Mouse (Mus musculus) olfactory bulb, adult 2 months (tissue): ENCODE data around the gene Hoxb8. TPM values are rescaled to one million over a fixed set of nuclear protein-coding genes. Genes with fewer than 3 reads are reported as not detected.

ENCODE experiments used
- H3K27ac ChIP-seq: fragments of 200-500 bp; 2 replicates; pipeline ENCODE4 v1.5.1; 2012; ENCODE audit warnings: low read depth, low read length; ENCODE audit not compliant: insufficient read depth
- H3K4me1 ChIP-seq: fragments of 200-500 bp; 2 replicates; pipeline ENCODE4 v1.6.1; 2012; ENCODE audit warnings: low read length; ENCODE audit not compliant: control insufficient read depth, insufficient read depth
- H3K4me3 ChIP-seq: fragments of 200-500 bp; 2 replicates; pipeline ENCODE4 v1.5.1; 2012; ENCODE audit warnings: mild to moderate bottlenecking, low read depth, low read length, moderate library complexity; ENCODE audit not compliant: insufficient read depth
- CTCF ChIP-seq: fragments of 200-500 bp; IDR thresholded peaks from 2 replicates; pipeline ENCODE4 v1.5.1; 2012; ENCODE audit warnings: low read depth, mild to moderate bottlenecking, low read length, moderate library complexity; ENCODE audit not compliant: insufficient read depth
- POLR2A ChIP-seq: fragments of 200-500 bp; IDR thresholded peaks from 2 replicates; pipeline ENCODE4 v1.6.1; 2012; ENCODE audit warnings: mild to moderate bottlenecking, low read depth, low read length, moderate library complexity; ENCODE audit not compliant: insufficient read depth
- WGBS: fragments of 180-500 bp; shearing (Covaris S2); methylation state at CpG from one replicate; pipeline ENCODE4 v1.1.7; 2018; 5-methylcytosine and 5-hydroxymethylcytosine counted together
- polyA plus RNA-seq: library from polyadenylated mRNA; stranded (reverse); fragments of >200 nt; gene quantifications from 2 replicates; pipeline ENCODE4 v1.2.4, GENCODE M21; 2012; ENCODE audit warnings: low replicate concordance; ENCODE audit not compliant: missing spikeins, insufficient read depth, insufficient read length

The Hoxb8 gene
- polyA plus RNA-seq, 1 experiment: not detected

GRCm38 (mm10) chr11:96316696-96317607 lies 35.2 kb downstream of the Hoxb8 start:
- H3K4me3 ChIP-seq: no peak overlapping the region
- no peaks in the 10 kb centered on the region for H3K4me1 ChIP-seq
- TF ChIP-seq CTCF: no peak
- 7% methylated on average over 18 of the region's 18 CpGs for WGBS
- no peak overlapping the region for H3K27ac ChIP-seq

GRCm38 (mm10) chr11:96317608-96318367 lies 36.1 kb downstream of the Hoxb8 start, which contains the start of gene Hoxb4:
TSS of gene Hoxb4 (plus strand) at chr11:96318267.
- Histone ChIP-seq H3K4me1 (no peaks in the 10 kb centered on the region), H3K27ac (no peak within 1 kb of the TSS), H3K4me3 (no peak within 1 kb of the TSS)
- 4% methylated on average over 28 of the region's 28 CpGs for WGBS
- TF ChIP-seq CTCF (no peak), POLR2A (no peak)

- 1% methylated on average over 43 of the region's 45 CpGs for whole genome bisulfite sequencing
- H3K4me1 ChIP-seq: no peaks in the 10 kb centered on the region
- no peak overlapping the region for H3K4me3 ChIP-seq
- H3K27ac ChIP-seq: no peak overlapping the region
- TF ChIP-seq CTCF (no peak), POLR2A (no peak)
Observed at GRCm38 (mm10) chr11:96318368-96319070, 36.8 kb downstream of the Hoxb8 start.

- TF ChIP-seq POLR2A (no peak), CTCF (no peak)
- Histone ChIP-seq H3K27ac (no peak overlapping the region), H3K4me1 (no peaks in the 10 kb centered on the region), H3K4me3 (no peak overlapping the region)
- WGBS: 2% methylated on average over 34 of the region's 34 CpGs
Observed at GRCm38 (mm10) chr11:96319071-96319902, 37.6 kb downstream of the Hoxb8 start.

GRCm38 (mm10) chr11:96319910-96320309 lies 38.2 kb downstream of the Hoxb8 start:
- TF ChIP-seq POLR2A: no peak
- no peak for TF ChIP-seq CTCF
- no peak overlapping the region for H3K4me3 ChIP-seq
- H3K27ac ChIP-seq: no peak overlapping the region
- no peaks in the 10 kb centered on the region for H3K4me1 ChIP-seq
- WGBS: 2% methylated on average over 29 of the region's 29 CpGs

- H3K4me3 ChIP-seq: no peak overlapping the region
- no peak for TF ChIP-seq CTCF
- TF ChIP-seq POLR2A: no peak
- H3K27ac ChIP-seq: no peak overlapping the region
- no peaks in the 10 kb centered on the region for H3K4me1 ChIP-seq
- WGBS: 2% methylated on average over 17 of the region's 17 CpGs
Observed at GRCm38 (mm10) chr11:96320688-96321087, 39.0 kb downstream of the Hoxb8 start.

- 9% methylated on average over 5 of the region's 5 CpGs for WGBS
- Histone ChIP-seq H3K4me1 (no peaks in the 10 kb centered on the region), H3K27ac (no peak overlapping the region), H3K4me3 (no peak overlapping the region)
- TF ChIP-seq CTCF: no peak
- TF ChIP-seq POLR2A: no peak
Observed at GRCm38 (mm10) chr11:96321846-96322245, 40.1 kb downstream of the Hoxb8 start.

- no peak for TF ChIP-seq CTCF
- TF ChIP-seq POLR2A: no peak
- Histone ChIP-seq H3K27ac (no peak overlapping the region), H3K4me3 (no peak overlapping the region), H3K4me1 (no peaks in the 10 kb centered on the region)
- WGBS: 6% methylated on average over 6 of the region's 6 CpGs
Observed at GRCm38 (mm10) chr11:96322738-96323137, 41.0 kb downstream of the Hoxb8 start.
